Mouse (Mus musculus): ENCODE results near the gene Capn2.

DNA sequence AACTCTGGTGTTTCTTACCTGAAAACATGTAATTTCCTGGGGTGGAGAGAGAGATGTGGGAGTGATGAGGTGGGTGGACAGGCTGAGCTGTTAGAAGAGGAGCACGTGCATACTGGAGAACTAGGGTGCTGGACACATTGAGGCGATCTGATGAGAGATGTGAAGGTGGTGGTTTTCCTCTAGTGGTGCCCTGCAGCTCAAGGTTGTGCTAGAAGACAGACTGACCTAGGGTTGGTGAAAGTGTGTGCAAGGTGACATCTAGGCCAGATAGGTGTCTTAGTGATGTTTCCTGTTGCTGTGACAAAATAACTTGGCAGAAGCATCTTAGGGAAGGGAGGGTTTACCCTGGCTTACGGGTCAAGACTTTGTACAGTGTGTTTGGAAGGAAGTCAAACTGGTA is 85.3 kb downstream of the Capn2 start:
- TF ChIP-seq TCF12 (IDR thresholded peaks at IDR 0.05; ENCODE audit: insufficient read depth, poor library complexity, severe bottlenecking), result no peak
- no peak for TF ChIP-seq MAX (IDR thresholded peaks at IDR 0.05; ENCODE audit: low read depth)
- no peak for TF ChIP-seq CEBPB (IDR thresholded peaks at IDR 0.05; ENCODE audit: insufficient read depth, poor library complexity, severe bottlenecking)
- TF ChIP-seq POLR2AphosphoS2 (IDR thresholded peaks at IDR 0.05; ENCODE audit: insufficient read length, low read depth), result no peak
- TF ChIP-seq POLR2A (IDR thresholded peaks at IDR 0.05; ENCODE audit: insufficient read length, low read depth), result no peak
- TF ChIP-seq SRF (IDR thresholded peaks at IDR 0.05; ENCODE audit: control insufficient read depth, insufficient read length, low read depth), result no peak
- TF ChIP-seq E2F4 (IDR thresholded peaks at IDR 0.05; ENCODE audit: insufficient read depth), result no peak
- TF ChIP-seq MYOG (IDR thresholded peaks at IDR 0.05; ENCODE audit: control insufficient read depth in 1 of 3, insufficient read depth in 1 of 3, insufficient read length in 2 of 3, low read depth in 2 of 3), result no peak
- no peak for TF ChIP-seq USF1 (IDR thresholded peaks at IDR 0.05; ENCODE audit: low read depth)
- TF ChIP-seq TCF3 (IDR thresholded peaks at IDR 0.05; ENCODE audit: insufficient read length, low read depth), result no peak
- no peak for TF ChIP-seq MYOD1 (IDR thresholded peaks at IDR 0.05; ENCODE audit: control insufficient read depth in 1 of 3, insufficient read length in 2 of 3, low read depth in 2 of 3)
- TF ChIP-seq REST (IDR thresholded peaks at IDR 0.05; ENCODE audit: insufficient read depth, insufficient read length), result no peak
